Mouse (Mus musculus): Measurements from ENCODE around the gene Amotl2. TPM values are rescaled to one million over a fixed set of nuclear protein-coding genes. Genes with fewer than 3 reads are reported as not detected.

Amotl2 gene
- polyA plus RNA-seq, 1 experiment = 40.5 TPM

- 87% methylated on average over 11 of the region's 11 CpGs for WGBS
- no peak for DNase-seq
- Histone ChIP-seq H3K27me3 (replicated peaks; ENCODE audit: control insufficient read depth, insufficient read depth, low read length) (no peaks in the 10 kb centered on the region), H3K36me3 (ENCODE audit: control insufficient read depth, insufficient read depth, low read length) (no peaks in the 10 kb centered on the region), H3K4me3 (ENCODE audit: insufficient read depth, low read depth, low read length) (no peak overlapping the region), H3K27ac (ENCODE audit: insufficient read depth, low read depth, low read length) (no peak overlapping the region), H3K4me1 (ENCODE audit: control insufficient read depth, insufficient read depth, low read length) (peaks cover 10% of the 10 kb centered on the region)
- no peak for TF ChIP-seq CTCF (conservative IDR thresholded peaks at IDR 0.05; ENCODE audit: insufficient read depth, insufficient read length, low read depth, low read length)
- no peak for TF ChIP-seq POLR2A (IDR thresholded peaks at IDR 0.05; ENCODE audit: low read depth, low read length)
Measured at GRCm38 (mm10) chr9:102749216-102749615, 32.7 kb downstream of the Amotl2 start.

- Histone ChIP-seq H3K27me3 (replicated peaks; ENCODE audit: control insufficient read depth, insufficient read depth, low read length) (no peaks in the 10 kb centered on the region), H3K36me3 (ENCODE audit: control insufficient read depth, insufficient read depth, low read length) (no peaks in the 10 kb centered on the region), H3K27ac (ENCODE audit: insufficient read depth, low read depth, low read length) (no peak overlapping the region), H3K4me1 (ENCODE audit: control insufficient read depth, insufficient read depth, low read length) (peaks cover 7% of the 10 kb centered on the region), H3K4me3 (ENCODE audit: insufficient read depth, low read depth, low read length) (no peak overlapping the region)
- 87% methylated on average over 5 of the region's 5 CpGs for WGBS
- TF ChIP-seq CTCF (conservative IDR thresholded peaks at IDR 0.05; ENCODE audit: insufficient read depth, insufficient read length, low read depth, low read length) (no peak), POLR2A (IDR thresholded peaks at IDR 0.05; ENCODE audit: low read depth, low read length) (no peak)
- DNase-seq = no peak
Measured at GRCm38 (mm10) chr9:102751632-102752303, 35.3 kb downstream of the Amotl2 start.

- Histone ChIP-seq H3K36me3 (ENCODE audit: control insufficient read depth, insufficient read depth, low read length) (no peaks in the 10 kb centered on the region), H3K4me3 (ENCODE audit: insufficient read depth, low read depth, low read length) (no peak overlapping the region), H3K27me3 (replicated peaks; ENCODE audit: control insufficient read depth, insufficient read depth, low read length) (no peaks in the 10 kb centered on the region), H3K4me1 (ENCODE audit: control insufficient read depth, insufficient read depth, low read length) (peaks cover 4% of the 10 kb centered on the region), H3K27ac (ENCODE audit: insufficient read depth, low read depth, low read length) (no peak overlapping the region)
- DNase-seq = no peak
- TF ChIP-seq POLR2A (IDR thresholded peaks at IDR 0.05; ENCODE audit: low read depth, low read length) = no peak
- TF ChIP-seq CTCF (conservative IDR thresholded peaks at IDR 0.05; ENCODE audit: insufficient read depth, insufficient read length, low read depth, low read length) = no peak
Measured at GRCm38 (mm10) chr9:102753299-102753698, 36.8 kb downstream of the Amotl2 start.

GRCm38 (mm10) chr9:102755161-102755560 is 38.7 kb downstream of the Amotl2 start:
- DNase-seq = no peak
- H3K4me1 ChIP-seq (ENCODE audit: control insufficient read depth, insufficient read depth, low read length) = peaks cover 9% of the 10 kb centered on the region
- H3K27me3 ChIP-seq (replicated peaks; ENCODE audit: control insufficient read depth, insufficient read depth, low read length) = no peaks in the 10 kb centered on the region
- no peak for TF ChIP-seq CTCF (conservative IDR thresholded peaks at IDR 0.05; ENCODE audit: insufficient read depth, insufficient read length, low read depth, low read length)
- TF ChIP-seq POLR2A (IDR thresholded peaks at IDR 0.05; ENCODE audit: low read depth, low read length) = no peak
- WGBS = 79% methylated on average over 4 of the region's 4 CpGs
- no peak overlapping the region for H3K4me3 ChIP-seq (ENCODE audit: insufficient read depth, low read depth, low read length)
- no peak overlapping the region for H3K27ac ChIP-seq (ENCODE audit: insufficient read depth, low read depth, low read length)
- no peaks in the 10 kb centered on the region for H3K36me3 ChIP-seq (ENCODE audit: control insufficient read depth, insufficient read depth, low read length)

GRCm38 (mm10) chr9:102755591-102756270 is 39.3 kb downstream of the Amotl2 start:
- TF ChIP-seq POLR2A (IDR thresholded peaks at IDR 0.05; ENCODE audit: low read depth, low read length) = no peak
- WGBS = 60% methylated on average over 9 of the region's 9 CpGs
- H3K27ac ChIP-seq (ENCODE audit: insufficient read depth, low read depth, low read length) = no peak overlapping the region
- no peaks in the 10 kb centered on the region for H3K36me3 ChIP-seq (ENCODE audit: control insufficient read depth, insufficient read depth, low read length)
- peaks cover 9% of the 10 kb centered on the region for H3K4me1 ChIP-seq (ENCODE audit: control insufficient read depth, insufficient read depth, low read length)
- H3K27me3 ChIP-seq (replicated peaks; ENCODE audit: control insufficient read depth, insufficient read depth, low read length) = no peaks in the 10 kb centered on the region
- no peak overlapping the region for H3K4me3 ChIP-seq (ENCODE audit: insufficient read depth, low read depth, low read length)
- DNase-seq = peak; percentile 32

- Histone ChIP-seq H3K36me3 (ENCODE audit: control insufficient read depth, insufficient read depth, low read length) (no peaks in the 10 kb centered on the region), H3K4me1 (ENCODE audit: control insufficient read depth, insufficient read depth, low read length) (peaks cover 9% of the 10 kb centered on the region), H3K4me3 (ENCODE audit: insufficient read depth, low read depth, low read length) (no peak overlapping the region), H3K27me3 (replicated peaks; ENCODE audit: control insufficient read depth, insufficient read depth, low read length) (no peaks in the 10 kb centered on the region), H3K27ac (ENCODE audit: insufficient read depth, low read depth, low read length) (no peak overlapping the region)
- TF ChIP-seq CTCF (conservative IDR thresholded peaks at IDR 0.05; ENCODE audit: insufficient read depth, insufficient read length, low read depth, low read length) (no peak), POLR2A (IDR thresholded peaks at IDR 0.05; ENCODE audit: low read depth, low read length) (no peak)
- DNase-seq = peak; percentile 41
- 57% methylated on average over 14 of the region's 14 CpGs for WGBS
Measured at GRCm38 (mm10) chr9:102756352-102756751, 39.9 kb downstream of the Amotl2 start.

- Histone ChIP-seq H3K4me1 (ENCODE audit: control insufficient read depth, insufficient read depth, low read length) (peaks cover 27% of the 10 kb centered on the region), H3K36me3 (ENCODE audit: control insufficient read depth, insufficient read depth, low read length) (no peaks in the 10 kb centered on the region), H3K27ac (ENCODE audit: insufficient read depth, low read depth, low read length) (peak overlapping the region; percentile 1), H3K4me3 (ENCODE audit: insufficient read depth, low read depth, low read length) (no peak overlapping the region), H3K27me3 (replicated peaks; ENCODE audit: control insufficient read depth, insufficient read depth, low read length) (no peaks in the 10 kb centered on the region)
- DNase-seq = no peak
- TF ChIP-seq CTCF (conservative IDR thresholded peaks at IDR 0.05; ENCODE audit: insufficient read depth, insufficient read length, low read depth, low read length) (no peak), POLR2A (IDR thresholded peaks at IDR 0.05; ENCODE audit: low read depth, low read length) (no peak)
- 42% methylated on average over 1 of the region's 1 CpGs for WGBS
Measured at GRCm38 (mm10) chr9:102758851-102759250, 42.4 kb downstream of the Amotl2 start.

Measured in kidney, adult 2 months (tissue).